Mouse (Mus musculus) right cerebral cortex, postnatal 25 days (tissue): ENCODE measurements around the gene Olfr930.

Experiments
- DNase-seq: peaks from one replicate; pipeline ENCODE4 v3.0.0; 2022

Gene Olfr930

GRCm38 (mm10) chr9:38929509-38929908 is at the start of gene Olfr930:
TSS of gene Olfr930 (plus strand) at chr9:38929809.
- DNase-seq: no peak

- peak; percentile 25 for DNase-seq
These were observed 24.0 kb downstream of the Olfr930 start for GRCm38 (mm10) chr9:38953401-38954123.

GRCm38 (mm10) chr9:38954124-38954416 is 24.5 kb downstream of the Olfr930 start:
- DNase-seq: no peak

GRCm38 (mm10) chr9:38972013-38972412 is 42.4 kb downstream of the Olfr930 start, which contains the start of gene Olfr933:
TSS of gene Olfr933 (plus strand) at chr9:38972313.
- no peak for DNase-seq
